Mouse (Mus musculus) heart, adult 2 months (tissue): Measurements from ENCODE around the gene Rassf3. TPM values are rescaled to one million over a fixed set of nuclear protein-coding genes. Genes with fewer than 3 reads are reported as not detected.
A peak's percentile ranks its signal among the peaks of the same experiment; 100 is the strongest.

Source experiments
- DNase-seq, 2 experiments: peaks; one replicate each; pipeline ENCODE4 v3.0.0; 2021
- H3K27ac ChIP-seq: fragments of 200-600 bp; 2 replicates; pipeline ENCODE4 v1.8.1; 2022
- H3K27me3 ChIP-seq: fragments of 200-500 bp; 2 replicates; pipeline ENCODE4 v1.6.1; 2012; ENCODE audit warnings: mild to moderate bottlenecking, low read length, inconsistent platforms, mixed read lengths; ENCODE audit not compliant: control insufficient read depth, insufficient read depth
- H3K36me3 ChIP-seq: fragments of 200-500 bp; 2 replicates; pipeline ENCODE4 v1.6.1; 2012; ENCODE audit warnings: low read length, inconsistent platforms; ENCODE audit not compliant: control insufficient read depth, insufficient read depth
- H3K4me1 ChIP-seq: fragments of 200-500 bp; 2 replicates; pipeline ENCODE4 v1.6.1; 2011; ENCODE audit warnings: low read length; ENCODE audit not compliant: control insufficient read depth, insufficient read depth
- H3K4me3 ChIP-seq: fragments of 200-600 bp; 2 replicates; pipeline ENCODE4 v1.8.1; 2022
- H3K79me2 ChIP-seq: fragments of 200-500 bp; replicated peaks from 2 replicates; pipeline ENCODE4 v1.6.1; 2012; ENCODE audit warnings: mild to moderate bottlenecking, inconsistent platforms, low read length, moderate library complexity, mixed read lengths; ENCODE audit not compliant: control insufficient read depth, insufficient read depth
- H3K9ac ChIP-seq: fragments of 200-500 bp; 2 replicates; pipeline ENCODE4 v1.6.1; 2012; ENCODE audit warnings: low read depth, mild to moderate bottlenecking, control low read depth, inconsistent platforms, low read length, mixed read lengths
- CTCF ChIP-seq: fragments of 200-600 bp; IDR thresholded peaks from 2 replicates; pipeline ENCODE4 v1.8.1; 2022; ENCODE audit warnings: antibody characterized with exemption, mild to moderate bottlenecking, moderate library complexity
- EP300 ChIP-seq: fragments of 200-500 bp; IDR thresholded peaks from 2 replicates; pipeline ENCODE4 v1.6.1; 2011; ENCODE audit warnings: low read depth, low read length, control low read depth; ENCODE audit not compliant: insufficient read depth
- POLR2A ChIP-seq: fragments of 200-500 bp; IDR thresholded peaks from 2 replicates; pipeline ENCODE4 v1.6.1; 2011; ENCODE audit warnings: mild to moderate bottlenecking, low read depth, low read length, control low read depth; ENCODE audit not compliant: insufficient read depth
- WGBS: fragments of 180-500 bp; shearing (Covaris S2); methylation state at CpG from one replicate; pipeline ENCODE4 v1.1.7; 2018; 5-methylcytosine and 5-hydroxymethylcytosine counted together
- intact Hi-C: fragments of 180-260 bp; cut with DNase I; formaldehyde crosslinking; loops from one replicate; pipeline ENCODE4 v1.15.1; 2025
- polyA plus RNA-seq: library from polyadenylated mRNA; depleted of rRNA; stranded (reverse); fragments of >200 nt; gene quantifications from 2 replicates; pipeline ENCODE4 v1.2.3, GENCODE M21; 2012
- total RNA-seq, 2 experiments: library from RNA; stranded (reverse); gene quantifications; 2 replicates each; pipeline ENCODE4 v1.2.3; 2021

Rassf3 gene
- total and polyA plus RNA-seq, 3 experiments = 69.4 to 135 (median 134) TPM

DNA sequence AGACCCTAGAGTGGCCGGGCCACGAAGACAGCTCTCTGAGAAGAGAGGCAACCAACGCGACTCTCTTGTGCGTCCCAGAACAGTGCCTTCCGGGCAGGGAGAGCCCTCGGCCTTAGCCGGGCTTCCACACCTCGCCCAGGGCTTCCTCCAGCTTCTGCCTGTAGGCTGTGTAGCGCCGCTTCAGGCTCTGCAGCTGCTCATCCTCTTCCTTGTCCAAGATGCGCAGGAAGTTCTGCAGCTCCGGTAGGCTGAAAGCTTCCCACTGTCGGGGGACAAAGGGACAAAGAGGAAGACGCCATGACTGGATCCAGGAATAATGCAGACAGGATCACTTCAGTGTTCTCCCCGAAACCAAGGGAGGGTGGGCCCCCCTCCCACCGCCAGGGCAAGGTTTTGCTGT is 63.3 kb downstream of the Rassf3 start:
- Histone ChIP-seq H3K4me3 (no peak overlapping the region), H3K36me3 (peaks cover 7% of the 10 kb centered on the region; the same call in 1 of the 2 replicates), H3K4me1 (peaks cover 4% of the 10 kb centered on the region), H3K9ac (no peak overlapping the region), H3K27me3 (no peaks in the 10 kb centered on the region), H3K79me2 (no peaks in the 10 kb centered on the region), H3K27ac (peak overlapping the region; percentile 68)
- intact Hi-C loops = no loop called here
- TF ChIP-seq EP300 (no peak), POLR2A (no peak), CTCF (peak; percentile 36)
- whole genome bisulfite sequencing = 57% methylated on average over 17 of the region's 17 CpGs
- peak in 1 of 2 experiments; percentile 47 for DNase-seq

DNA sequence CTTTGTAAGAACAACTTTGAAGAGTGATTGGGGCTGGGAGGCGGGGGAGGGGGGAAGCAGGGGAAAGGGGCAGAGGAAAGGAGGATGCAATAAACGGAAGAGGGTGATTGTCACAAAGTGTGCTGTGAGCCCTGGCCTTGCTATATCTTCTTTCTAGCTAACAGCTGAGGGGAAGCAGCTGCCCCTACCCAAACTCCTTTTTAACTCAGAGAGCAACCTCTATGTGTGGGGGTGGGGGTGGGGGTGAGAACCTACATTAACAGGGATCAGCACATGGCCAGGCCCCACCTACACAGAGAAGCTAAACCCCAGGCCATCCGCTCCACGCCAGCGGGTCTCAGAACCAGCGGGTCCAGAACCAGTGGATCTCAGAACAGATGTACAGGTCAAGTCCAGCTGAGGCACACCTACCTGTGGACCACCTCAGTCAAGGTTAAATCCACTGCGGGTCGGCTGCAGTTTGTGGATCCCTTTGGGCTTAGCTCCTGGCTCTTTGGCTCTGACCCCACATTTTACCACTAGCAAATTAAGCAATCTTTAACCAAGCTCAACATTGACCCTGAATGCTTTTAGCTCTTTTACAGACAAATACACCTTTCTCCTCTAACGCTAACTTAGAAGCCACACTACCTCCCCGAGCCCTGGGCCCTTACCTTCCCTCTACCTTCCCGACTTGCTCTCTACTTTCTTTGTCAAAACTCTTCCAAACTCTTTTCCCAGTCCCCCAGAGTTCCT is 64.3 kb downstream of the Rassf3 start:
- Histone ChIP-seq H3K9ac (no peak overlapping the region), H3K36me3 (peaks cover 7% of the 10 kb centered on the region; the same call in 1 of the 2 replicates), H3K79me2 (no peaks in the 10 kb centered on the region), H3K4me1 (peaks cover 4% of the 10 kb centered on the region), H3K4me3 (no peak overlapping the region), H3K27me3 (no peaks in the 10 kb centered on the region), H3K27ac (peak overlapping the region; percentile 68)
- intact Hi-C loops = no loop called here
- TF ChIP-seq POLR2A = no peak
- no peak for DNase-seq
- WGBS = 82% methylated on average over 11 of the region's 11 CpGs

DNA sequence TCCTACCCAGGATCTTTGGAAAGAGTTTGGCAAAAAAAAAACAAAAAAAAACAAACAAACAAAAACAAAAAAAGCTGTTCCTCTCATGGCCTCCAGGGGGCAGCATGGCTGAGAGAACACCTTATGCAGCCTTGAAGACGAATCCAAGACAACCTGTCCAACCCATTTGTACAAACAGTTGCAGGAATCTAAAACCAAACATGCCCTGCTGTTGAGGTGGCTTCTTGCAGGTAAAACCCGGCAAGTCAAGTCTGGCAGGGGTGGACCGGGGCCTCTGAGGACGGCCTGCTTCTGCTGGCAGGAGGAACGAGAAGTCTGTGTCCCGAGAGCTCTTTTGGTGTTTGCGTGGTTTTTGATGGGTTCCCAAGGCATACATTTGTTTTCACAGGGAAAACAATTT is 66.4 kb downstream of the Rassf3 start:
- intact Hi-C loops = loop anchor here (1.0 kb wide), 2 partner anchors 68 to 107 kb away; no protein-coding TSS in a partner anchor
- DNase-seq = peak; percentile 40 to 42
- H3K27ac ChIP-seq = no peak overlapping the region
- WGBS = 67% methylated on average over 7 of the region's 7 CpGs
- no peaks in the 10 kb centered on the region for H3K27me3 ChIP-seq
- peaks cover 7% of the 10 kb centered on the region; the same call in 1 of the 2 replicates for H3K36me3 ChIP-seq
- peaks cover 4% of the 10 kb centered on the region for H3K4me1 ChIP-seq
- no peak overlapping the region for H3K9ac ChIP-seq
- H3K79me2 ChIP-seq = no peaks in the 10 kb centered on the region
- H3K4me3 ChIP-seq = no peak overlapping the region
- no peak for TF ChIP-seq POLR2A
- TF ChIP-seq EP300 = peak; percentile 49; the same call in 1 of the 2 replicates
- TF ChIP-seq CTCF = peak; percentile 92

DNA sequence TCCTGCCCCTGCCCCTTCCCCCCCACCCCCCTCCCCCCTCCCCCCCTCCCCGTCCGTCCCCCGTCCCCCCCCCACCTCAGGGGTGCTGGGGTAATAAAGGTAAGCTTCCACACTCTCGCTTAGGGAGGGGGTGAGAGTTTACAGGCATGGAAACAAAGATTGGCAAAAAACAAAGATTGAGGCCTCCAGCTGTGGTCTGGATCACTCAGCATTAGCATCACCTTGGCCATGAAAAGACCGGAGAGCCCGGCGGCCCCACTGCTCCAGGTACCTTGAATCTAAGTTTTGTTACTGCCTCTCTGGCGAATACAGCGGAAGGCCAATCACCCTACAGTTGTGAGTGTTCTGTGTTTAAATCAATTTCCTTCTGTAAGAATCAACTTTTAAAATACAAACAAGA is 72.2 kb downstream of the Rassf3 start:
- H3K4me1 ChIP-seq = no peaks in the 10 kb centered on the region
- no peaks in the 10 kb centered on the region for H3K79me2 ChIP-seq
- no peak for DNase-seq
- H3K36me3 ChIP-seq = no peaks in the 10 kb centered on the region
- no peak overlapping the region for H3K9ac ChIP-seq
- TF ChIP-seq EP300 = no peak
- H3K4me3 ChIP-seq = no peak overlapping the region
- no peaks in the 10 kb centered on the region for H3K27me3 ChIP-seq
- 78% methylated on average over 6 of the region's 9 CpGs for WGBS
- H3K27ac ChIP-seq = no peak overlapping the region
- intact Hi-C loops = no loop called here

DNA sequence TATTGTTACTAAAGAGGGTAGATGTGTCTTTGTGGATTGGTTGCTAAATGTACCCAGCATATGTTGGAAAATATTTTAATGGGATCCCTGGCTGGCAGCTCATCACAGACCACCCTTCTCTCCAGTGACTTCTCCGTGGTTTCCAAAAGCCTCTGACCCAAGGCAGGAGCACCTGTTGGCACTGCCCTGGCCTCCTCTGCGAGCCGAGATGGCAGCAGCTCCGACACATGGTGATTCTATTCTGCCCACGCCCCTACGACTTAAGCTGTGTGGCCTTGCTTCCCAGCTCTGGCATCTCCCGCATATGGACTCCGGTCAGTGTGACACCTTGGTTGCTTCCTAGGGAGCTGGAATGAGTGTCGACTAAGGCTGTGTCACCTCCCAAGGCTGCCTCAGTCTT is 73.0 kb downstream of the Rassf3 start:
- 69% methylated on average over 9 of the region's 9 CpGs for WGBS
- Histone ChIP-seq H3K27me3 (no peaks in the 10 kb centered on the region), H3K4me3 (no peak overlapping the region), H3K9ac (no peak overlapping the region), H3K27ac (no peak overlapping the region), H3K4me1 (no peaks in the 10 kb centered on the region), H3K36me3 (no peaks in the 10 kb centered on the region), H3K79me2 (no peaks in the 10 kb centered on the region)
- intact Hi-C loops = no loop called here
- TF ChIP-seq POLR2A = no peak
- TF ChIP-seq CTCF = no peak
- TF ChIP-seq EP300 = no peak
- no peak for DNase-seq

DNA sequence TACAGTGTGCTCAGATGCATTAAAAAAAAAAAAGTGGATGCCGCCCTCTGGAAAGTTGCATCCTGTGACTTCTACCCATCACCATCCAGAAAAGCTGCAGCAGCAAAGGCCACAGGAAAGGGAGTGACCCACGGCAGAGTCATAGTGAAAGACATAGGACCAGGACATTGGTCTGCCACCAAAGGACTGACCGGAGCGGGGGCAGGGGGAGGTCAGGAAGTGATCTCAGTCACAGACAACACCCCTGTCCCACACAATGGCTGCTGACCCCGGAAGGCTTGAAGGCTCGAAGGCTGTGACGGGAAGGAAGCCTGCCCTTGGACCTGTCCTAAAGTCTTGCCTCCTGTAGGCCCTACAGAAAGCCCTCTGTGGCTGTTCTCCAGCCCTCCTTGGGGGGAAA is 75.1 kb downstream of the Rassf3 start:
- Histone ChIP-seq H3K79me2 (no peaks in the 10 kb centered on the region), H3K36me3 (no peaks in the 10 kb centered on the region), H3K9ac (no peak overlapping the region), H3K27ac (no peak overlapping the region), H3K4me3 (no peak overlapping the region), H3K27me3 (no peaks in the 10 kb centered on the region), H3K4me1 (no peaks in the 10 kb centered on the region)
- TF ChIP-seq CTCF = no peak
- no peak for TF ChIP-seq EP300
- no peak for TF ChIP-seq POLR2A
- DNase-seq = no peak
- WGBS = 53% methylated on average over 7 of the region's 7 CpGs
- intact Hi-C loops = no loop called here
